Mouse (Mus musculus) liver, embryonic 14.5 days (tissue): ENCODE data around the gene Bud31.

Source experiments
- CTCF ChIP-seq: IDR thresholded peaks from 2 replicates; pipeline ENCODE4 v1.5.1; 2016; ENCODE audit warnings: antibody characterized with exemption, low read depth, control low read depth
- EP300 ChIP-seq: IDR thresholded peaks from 2 replicates; pipeline ENCODE4 v1.6.1; 2016; ENCODE audit warnings: antibody characterized with exemption, low read depth

GRCm38 (mm10) chr5:145161361-145161760, 21.2 kb downstream of the Bud31 start:
- no peak for TF ChIP-seq EP300
- TF ChIP-seq CTCF = no peak
